Mouse (Mus musculus) spleen, postnatal 4 days (tissue): Measurements from ENCODE around the gene Ccdc39.

Experiments used
- DNase-seq, 2 experiments: peaks; one replicate each; pipeline ENCODE4 v3.0.0; 2022; ENCODE audit warnings: low spot score in 2 of 2

Gene Ccdc39

GRCm38 (mm10) chr3:33790975-33791374 lies 53.1 kb downstream of the Ccdc39 start:
- no peak for DNase-seq
